Mouse (Mus musculus): ENCODE data around the gene Trpm1. TPM values are rescaled to one million over a fixed set of nuclear protein-coding genes. Genes with fewer than 3 reads are reported as not detected.

Gene Trpm1
- total RNA-seq, 1 experiment from 2014 or later: 0.18 TPM

GRCm38 (mm10) chr7:64229911-64230310, 76.3 kb downstream of the Trpm1 start:
- ATAC-seq (replicated peaks; ENCODE audit: low read depth, poor library complexity, severe bottlenecking): no peak

DNA sequence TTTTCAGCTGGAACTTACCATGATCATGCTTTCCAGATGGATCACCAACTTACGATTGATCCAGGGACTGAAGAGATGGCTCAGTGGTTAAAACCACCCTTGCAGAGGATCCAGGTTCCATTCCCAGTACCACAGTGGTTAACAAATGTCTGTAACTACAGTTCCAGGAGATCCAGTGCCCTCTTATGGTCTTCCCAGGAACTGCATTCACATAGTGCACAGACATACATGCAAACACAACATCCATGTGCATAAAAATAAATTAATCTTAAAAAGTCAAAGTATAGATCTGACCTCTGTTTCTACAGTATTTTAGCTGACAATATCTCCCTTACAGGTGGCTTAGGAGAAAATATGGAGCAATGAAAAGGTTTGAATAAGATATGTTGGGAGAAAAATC, 77.4 kb downstream of the Trpm1 start:
- no peak for ATAC-seq (replicated peaks; ENCODE audit: low read depth, poor library complexity, severe bottlenecking)

GRCm38 (mm10) chr7:64231996-64232395, 78.4 kb downstream of the Trpm1 start:
- no peak for ATAC-seq (replicated peaks; ENCODE audit: low read depth, poor library complexity, severe bottlenecking)

- no peak for ATAC-seq (replicated peaks; ENCODE audit: low read depth, poor library complexity, severe bottlenecking)
These were observed 80.7 kb downstream of the Trpm1 start for GRCm38 (mm10) chr7:64234310-64234820.

GRCm38 (mm10) chr7:64236521-64236920, 82.9 kb downstream of the Trpm1 start:
- ATAC-seq (replicated peaks; ENCODE audit: low read depth, poor library complexity, severe bottlenecking): no peak

- ATAC-seq (replicated peaks; ENCODE audit: low read depth, poor library complexity, severe bottlenecking): no peak
These were observed 84.1 kb downstream of the Trpm1 start for GRCm38 (mm10) chr7:64237747-64238146.

DNA sequence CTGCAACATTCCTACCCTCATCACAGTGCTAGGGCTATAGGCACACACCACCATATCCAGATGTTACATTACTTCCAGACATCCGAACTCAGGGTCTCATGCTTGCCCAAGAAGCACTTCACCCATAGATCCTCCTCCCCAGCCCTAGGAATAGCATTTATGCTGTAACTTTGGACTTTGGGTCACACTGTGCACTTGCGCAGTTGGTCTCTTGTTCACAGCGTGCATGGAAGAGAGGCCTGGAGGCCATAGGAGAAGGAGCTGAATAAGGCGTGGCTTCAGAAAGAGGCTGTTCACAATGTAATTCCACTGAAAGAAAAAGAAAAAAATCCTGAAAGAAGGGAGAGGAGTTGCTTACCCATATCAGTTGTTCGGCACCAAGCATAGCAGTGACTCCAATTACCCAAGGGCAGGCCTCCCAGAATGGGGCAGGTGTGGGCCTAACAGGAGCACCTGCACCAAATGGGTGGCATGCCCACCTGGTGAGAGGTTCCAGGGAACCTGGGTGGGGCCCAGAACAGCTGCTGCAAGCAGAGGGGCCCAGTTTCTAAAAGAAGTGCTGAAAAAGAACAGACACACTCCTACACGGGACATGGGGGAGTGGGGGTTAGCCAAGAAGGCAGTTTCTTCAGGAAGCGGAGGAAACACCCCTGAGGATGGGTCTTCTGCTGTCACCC, 84.9 kb downstream of the Trpm1 start:
- ATAC-seq (replicated peaks; ENCODE audit: low read depth, poor library complexity, severe bottlenecking): no peak

DNA sequence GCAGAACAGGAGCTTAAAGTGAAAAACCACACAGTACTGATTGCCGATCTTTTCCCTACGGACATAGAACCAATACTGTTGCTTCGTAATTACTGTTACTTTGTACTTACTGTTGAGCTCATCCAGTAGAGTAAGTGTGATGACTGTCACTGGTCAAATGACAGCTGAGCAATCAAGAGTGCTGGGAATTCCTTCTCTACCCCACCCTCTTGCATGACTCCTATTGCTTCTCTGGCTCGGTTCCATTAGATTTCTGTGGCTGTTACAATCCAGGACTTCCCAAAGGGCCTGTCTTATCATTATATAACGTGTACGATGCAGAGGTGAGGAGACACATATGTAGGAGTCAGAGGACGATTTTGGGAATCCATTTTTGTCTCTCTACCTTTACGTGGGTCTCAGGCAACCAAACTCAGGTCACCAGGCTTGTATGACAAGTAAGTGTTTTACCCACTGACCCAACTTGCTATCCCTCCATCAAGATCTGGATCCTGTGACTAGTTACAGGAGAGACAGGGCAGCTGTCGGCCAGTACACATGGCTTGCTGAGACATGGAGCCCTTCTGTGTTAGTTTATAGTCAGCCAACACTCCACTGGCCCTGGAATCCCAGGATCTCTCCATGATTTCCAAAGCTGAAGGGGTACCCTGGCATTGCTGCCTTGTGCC, 85.6 kb downstream of the Trpm1 start:
- no peak for ATAC-seq (replicated peaks; ENCODE audit: low read depth, poor library complexity, severe bottlenecking)

DNA sequence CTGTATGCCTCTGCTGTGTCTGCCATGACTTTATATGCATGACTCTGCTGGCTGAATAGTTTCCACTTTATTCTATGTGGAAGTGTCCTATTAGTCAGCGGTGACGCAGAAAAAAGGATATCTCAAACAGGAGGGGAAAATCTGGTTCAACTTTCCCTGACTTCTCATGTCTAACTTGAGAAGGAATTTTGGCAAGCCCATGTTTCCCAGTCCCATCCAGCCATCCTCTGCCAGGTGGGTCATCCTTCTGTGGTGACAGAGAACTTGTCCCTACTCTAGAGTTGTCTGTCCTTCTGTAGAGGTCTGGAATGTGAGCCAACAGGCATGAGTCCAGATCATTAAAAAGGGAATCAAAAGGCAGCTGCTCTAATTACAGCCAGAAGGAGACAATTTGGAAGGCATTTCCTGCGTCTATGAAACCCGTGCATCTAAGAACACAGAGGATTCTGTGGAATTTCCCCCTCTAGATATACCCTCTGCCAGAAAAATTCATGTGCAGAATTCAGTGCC, 86.2 kb downstream of the Trpm1 start:
- no peak for ATAC-seq (replicated peaks; ENCODE audit: low read depth, poor library complexity, severe bottlenecking)

DNA sequence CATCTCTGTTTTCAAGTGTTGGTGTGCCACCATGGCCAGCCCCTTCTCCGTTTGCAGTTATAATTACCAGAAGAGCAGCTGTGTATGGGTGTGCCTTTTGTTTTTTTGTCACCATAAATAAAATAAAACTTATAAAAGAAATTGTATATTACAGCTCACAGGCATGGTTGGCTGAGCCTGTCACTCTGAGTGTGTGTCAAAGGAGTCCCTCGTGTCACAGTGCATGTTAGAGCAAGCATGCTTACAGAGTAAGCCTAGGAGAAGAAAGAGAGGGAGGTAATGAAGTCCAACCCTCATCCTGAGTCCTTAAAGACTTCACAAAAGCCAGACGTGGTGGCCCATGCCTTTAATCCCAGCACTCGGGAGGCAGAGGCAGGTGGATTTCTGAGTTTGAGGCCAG, 88.8 kb downstream of the Trpm1 start:
- no peak for ATAC-seq (replicated peaks; ENCODE audit: low read depth, poor library complexity, severe bottlenecking)

GRCm38 (mm10) chr7:64244371-64244770, 90.7 kb downstream of the Trpm1 start:
- no peak for ATAC-seq (replicated peaks; ENCODE audit: low read depth, poor library complexity, severe bottlenecking)

DNA sequence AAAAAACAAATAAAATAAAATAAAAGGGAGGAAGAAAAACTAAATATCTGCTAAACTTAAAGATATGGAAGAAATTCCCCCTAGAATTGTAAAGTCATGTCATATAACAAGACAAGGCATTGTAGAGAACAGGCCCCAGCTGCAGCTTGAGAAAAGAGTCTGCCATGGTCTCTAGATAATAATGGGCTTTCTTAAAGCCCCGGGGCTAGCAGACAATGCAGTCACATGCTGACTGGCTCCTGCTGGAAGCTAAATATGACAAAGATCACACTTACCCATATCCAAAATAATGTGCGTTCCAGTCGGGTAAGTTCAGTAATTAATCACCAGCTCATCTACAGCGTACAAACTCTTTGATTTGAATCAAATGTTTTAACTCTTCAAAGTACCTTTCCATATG, 93.1 kb downstream of the Trpm1 start:
- ATAC-seq (replicated peaks; ENCODE audit: low read depth, poor library complexity, severe bottlenecking): no peak

GRCm38 (mm10) chr7:64248352-64248751, 94.7 kb downstream of the Trpm1 start:
- ATAC-seq (replicated peaks; ENCODE audit: low read depth, poor library complexity, severe bottlenecking): no peak

DNA sequence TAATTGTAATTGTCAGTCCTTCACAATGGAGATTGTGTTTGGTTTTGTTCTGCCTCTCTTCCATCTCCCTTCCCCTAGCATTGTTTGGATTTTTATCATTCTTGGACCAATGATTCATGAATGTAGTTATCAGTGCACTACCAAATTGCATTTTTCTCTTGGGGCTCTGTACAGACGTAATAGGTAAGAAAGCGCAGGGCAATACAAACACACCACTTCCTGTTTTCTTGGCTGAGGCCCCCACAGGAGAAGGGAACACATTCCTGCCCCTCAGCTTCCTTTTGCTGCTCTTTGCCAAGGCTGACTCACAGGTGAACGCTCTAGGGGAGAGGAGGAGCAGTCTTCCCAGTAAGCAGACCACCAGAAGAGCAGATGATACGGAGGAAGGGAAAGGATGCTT, 96.1 kb downstream of the Trpm1 start:
- ATAC-seq (replicated peaks; ENCODE audit: low read depth, poor library complexity, severe bottlenecking): no peak

- no peak for ATAC-seq (replicated peaks; ENCODE audit: low read depth, poor library complexity, severe bottlenecking)
These were observed 96.8 kb downstream of the Trpm1 start for GRCm38 (mm10) chr7:64250417-64250816.

DNA sequence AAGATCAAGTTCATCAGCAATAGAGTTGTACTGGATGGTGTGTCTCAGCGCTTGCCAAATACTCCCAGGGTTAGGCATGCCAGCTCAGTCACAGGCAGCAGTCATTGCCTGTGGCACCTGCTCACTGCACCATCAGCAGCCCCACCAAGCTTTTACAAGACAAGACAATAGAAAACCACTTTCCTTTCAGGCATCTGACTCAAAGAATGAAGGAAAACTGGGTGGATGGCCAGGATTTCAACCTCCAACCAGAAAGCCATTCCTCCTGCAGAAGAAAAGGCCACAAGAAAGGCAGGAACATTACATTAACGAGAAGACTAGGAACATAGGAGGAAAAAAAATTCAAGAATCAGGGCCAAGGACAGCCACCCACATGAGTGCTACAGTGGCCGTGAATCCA, 100.1 kb downstream of the Trpm1 start:
- ATAC-seq (replicated peaks; ENCODE audit: low read depth, poor library complexity, severe bottlenecking): no peak

GRCm38 (mm10) chr7:64265502-64266279, 112.1 kb downstream of the Trpm1 start:
- ATAC-seq (replicated peaks; ENCODE audit: low read depth, poor library complexity, severe bottlenecking): no peak

DNA sequence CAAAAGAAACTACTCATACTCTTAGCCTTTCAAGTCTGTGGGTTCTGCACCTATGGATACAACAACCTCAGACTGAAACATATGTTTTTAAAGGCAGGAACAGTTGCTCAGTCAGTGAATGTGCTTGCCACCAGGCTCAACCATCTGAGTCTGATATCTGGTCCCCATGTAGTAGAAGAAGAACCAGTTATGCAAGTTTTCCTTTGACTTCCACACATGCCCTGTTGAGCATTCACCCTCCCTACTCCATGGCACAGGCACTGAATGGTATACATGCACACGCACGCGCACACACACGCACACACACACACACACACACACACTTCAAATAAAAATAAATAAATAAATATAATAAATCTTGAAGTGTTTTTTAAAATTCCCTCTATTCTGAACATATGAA, 113.0 kb downstream of the Trpm1 start:
- ATAC-seq (replicated peaks; ENCODE audit: low read depth, poor library complexity, severe bottlenecking): no peak

- ATAC-seq (replicated peaks; ENCODE audit: low read depth, poor library complexity, severe bottlenecking): no peak
These were observed 118.3 kb downstream of the Trpm1 start for GRCm38 (mm10) chr7:64271926-64272325.

- ATAC-seq (replicated peaks; ENCODE audit: low read depth, poor library complexity, severe bottlenecking): no peak
These were observed 121.9 kb downstream of the Trpm1 start for GRCm38 (mm10) chr7:64275518-64275917.

DNA sequence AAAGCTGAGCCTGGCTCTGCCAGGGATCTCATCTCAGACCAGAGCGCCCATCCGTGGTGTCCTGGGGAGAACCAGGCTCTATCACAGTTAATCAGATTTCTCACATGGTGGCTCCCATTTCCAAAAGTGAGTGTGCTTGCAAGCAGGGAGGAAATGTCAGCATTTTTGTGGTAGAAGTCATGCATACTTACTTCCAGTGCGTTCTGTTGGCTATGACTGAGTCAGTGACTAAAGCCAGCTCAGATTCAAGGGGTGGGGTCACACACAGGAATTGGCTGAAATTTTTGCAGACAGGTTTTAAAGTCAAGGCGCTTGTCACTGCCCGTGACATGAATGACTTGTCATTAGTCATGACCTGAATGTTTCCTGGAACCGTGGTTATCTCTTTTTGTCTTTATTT, 123.3 kb downstream of the Trpm1 start:
- ATAC-seq (replicated peaks; ENCODE audit: low read depth, poor library complexity, severe bottlenecking): no peak
